Mouse (Mus musculus) testis, adult 2 months (tissue): ENCODE data around the gene Kidins220.

Source experiments
- CTCF ChIP-seq: fragments of 200-500 bp; IDR thresholded peaks from 2 replicates; pipeline ENCODE4 v1.5.1; 2012; ENCODE audit warnings: low read depth, mild to moderate bottlenecking, inconsistent platforms, low read length, moderate library complexity; ENCODE audit not compliant: control insufficient read depth, insufficient read depth, insufficient replicate concordance
- POLR2A ChIP-seq: fragments of 200-500 bp; IDR thresholded peaks from 2 replicates; pipeline ENCODE4 v1.6.1; 2012; ENCODE audit warnings: low read depth, mild to moderate bottlenecking, inconsistent platforms, low read length, moderate library complexity; ENCODE audit not compliant: control insufficient read depth

GRCm38 (mm10) chr12:24985226-24985625 is 10.5 kb downstream of the Kidins220 start:
- TF ChIP-seq CTCF (no peak), POLR2A (no peak)
